Mouse (Mus musculus) megakaryocyte, embryonic 14.5 days (primary cell): ENCODE measurements at regions not wholly inside any gene's neighbourhood (a gene's known extent, or its start where the extent isn't known, plus 50 kb on each side); places are given as distances from the start of the nearest gene placed in this dataset.

ENCODE experiments used
- FLI1 ChIP-seq: IDR thresholded peaks from 2 replicates; pipeline ENCODE4 v1.6.1; 2012; ENCODE audit warnings: low read length, inconsistent platforms, mixed read lengths
- GATA1 ChIP-seq: IDR thresholded peaks from 3 replicates; pipeline ENCODE4 v1.6.1; 2012; ENCODE audit warnings: mixed read lengths, low read length, inconsistent platforms, borderline replicate concordance

DNA sequence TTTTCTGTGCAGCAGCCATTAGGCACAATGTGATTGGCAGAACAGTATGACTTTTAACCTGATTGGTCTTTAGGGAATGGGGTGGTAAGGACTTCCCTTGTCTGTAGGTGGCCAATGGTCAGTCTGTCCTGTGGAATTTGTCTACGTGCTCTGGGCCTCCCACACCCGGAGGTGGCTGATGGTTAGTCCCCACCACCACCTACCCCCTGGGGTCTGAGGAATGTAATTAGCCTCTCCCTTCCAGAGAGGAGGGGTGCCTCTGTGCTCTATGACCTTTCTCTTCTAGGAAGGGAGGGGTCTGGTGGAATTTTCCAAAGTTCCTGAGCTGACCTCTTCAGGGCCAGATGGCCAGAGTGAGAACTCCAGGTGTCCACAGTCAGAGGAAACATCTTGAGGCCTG is 101.6 kb downstream of the Tmem17 start:
- TF ChIP-seq GATA1 (no peak), FLI1 (no peak)
